Mouse (Mus musculus) megakaryocyte, embryonic 14.5 days (primary cell): ENCODE data around the gene Ceacam16.

Experiments used
- FLI1 ChIP-seq: IDR thresholded peaks from 2 replicates; pipeline ENCODE4 v1.6.1; 2012; ENCODE audit warnings: low read length, inconsistent platforms, mixed read lengths
- GATA1 ChIP-seq: IDR thresholded peaks from 3 replicates; pipeline ENCODE4 v1.6.1; 2012; ENCODE audit warnings: mixed read lengths, low read length, inconsistent platforms, borderline replicate concordance

- TF ChIP-seq GATA1: no peak
- no peak for TF ChIP-seq FLI1
Measured at GRCm38 (mm10) chr7:19865246-19866036, 4.3 kb upstream of the Ceacam16 start.
